Mouse (Mus musculus) kidney, postnatal 0 days (tissue): Measurements from ENCODE around the gene A630023A22Rik. TPM values are rescaled to one million over a fixed set of nuclear protein-coding genes. Genes with fewer than 3 reads are reported as not detected.

Experiments
- ATAC-seq: fragments of 200-750 bp; cut with Nextera tagmentation; replicated peaks from 2 replicates; pipeline ENCODE4 v1.8.0; 2017; ENCODE audit warnings: low read depth, moderate number of reproducible peaks, moderate TSS enrichment, moderate library complexity; ENCODE audit not compliant: low FRiP score
- DNase-seq: peaks from one replicate; pipeline ENCODE4 v3.0.0-alpha.2; 2016; ENCODE audit warnings: low spot score
- H3K27ac ChIP-seq: fragments of 300-500 bp; sonication (generic); 2 replicates; pipeline ENCODE4 v1.5.1; 2014; ENCODE audit warnings: mild to moderate bottlenecking
- H3K27me3 ChIP-seq: fragments of 300-500 bp; sonication (generic); 2 replicates; pipeline ENCODE4 v1.6.1; 2014; ENCODE audit warnings: low read length, mixed read lengths; ENCODE audit not compliant: insufficient read depth
- H3K36me3 ChIP-seq: fragments of 300-500 bp; sonication (generic); 2 replicates; pipeline ENCODE4 v1.6.1; 2014; ENCODE audit warnings: low read length, mixed read lengths; ENCODE audit not compliant: insufficient read depth
- H3K4me1 ChIP-seq: fragments of 300-500 bp; sonication (generic); replicated peaks from 2 replicates; pipeline ENCODE4 v1.6.1; 2014; ENCODE audit warnings: antibody characterized with exemption, low read length, mixed read lengths; ENCODE audit not compliant: insufficient read depth
- H3K4me2 ChIP-seq: fragments of 300-500 bp; sonication (generic); 2 replicates; pipeline ENCODE4 v1.6.1; 2014; ENCODE audit warnings: mild to moderate bottlenecking, low read length, moderate library complexity, mixed read lengths
- H3K4me3 ChIP-seq: fragments of 300-500 bp; sonication (generic); replicated peaks from 2 replicates; pipeline ENCODE4 v1.5.1; 2014; ENCODE audit warnings: low read depth, low read length
- H3K9ac ChIP-seq: fragments of 300-500 bp; sonication (generic); 2 replicates; pipeline ENCODE4 v1.6.1; 2014; ENCODE audit warnings: low read depth, low read length
- H3K9me3 ChIP-seq: fragments of 300-500 bp; sonication (generic); replicated peaks from 2 replicates; pipeline ENCODE4 v1.6.1; 2016; ENCODE audit warnings: low read length, inconsistent platforms, mixed read lengths
- CTCF ChIP-seq: IDR thresholded peaks from 2 replicates; pipeline ENCODE4 v1.5.1; 2016; ENCODE audit warnings: antibody characterized with exemption, low read depth, mild to moderate bottlenecking, moderate library complexity
- WGBS: fragments of 180-500 bp; shearing (Covaris S2); extraction: QIAGEN DNeasy Blood & Tissue Kit; methylation state at CpG from one replicate; pipeline ENCODE4 v1.1.7; 2014; 5-methylcytosine and 5-hydroxymethylcytosine counted together
- polyA plus RNA-seq: library from polyadenylated mRNA; unstranded; fragments of >200 nt; fragmentation: Nextera tagmentation; extraction: Ambion mirVana; gene quantifications from 2 replicates; pipeline ENCODE4 v1.2.1, GENCODE M21; 2015

Gene A630023A22Rik
- polyA plus RNA-seq, 1 experiment from 2014 or later, result not detected

- H3K4me2 ChIP-seq, result no peak within 1 kb of the TSS
- H3K27me3 ChIP-seq, result no peaks in the 10 kb centered on the region
- WGBS, result 87% methylated on average over 3 of the region's 3 CpGs
- no peak for ATAC-seq
- TF ChIP-seq CTCF, result no peak
- H3K27ac ChIP-seq, result no peak within 1 kb of the TSS
- H3K4me1 ChIP-seq, result no peaks in the 10 kb centered on the region
- H3K36me3 ChIP-seq, result no peaks in the 10 kb centered on the region
- H3K9ac ChIP-seq, result no peak within 1 kb of the TSS
- no peak for DNase-seq
- no peaks in the 10 kb centered on the region for H3K9me3 ChIP-seq
- no peak within 1 kb of the TSS for H3K4me3 ChIP-seq
These were observed 87.5 kb downstream of the A630023A22Rik start, which contains the start of gene Gm30083 for GRCm38 (mm10) chr14:34015063-34015462. Gene Gm30083 (minus strand): TSS chr14:34015182.

GRCm38 (mm10) chr14:34002358-34002757 is 100.2 kb downstream of the A630023A22Rik start:
- H3K4me2 ChIP-seq, result no peak overlapping the region
- H3K27me3 ChIP-seq, result no peaks in the 10 kb centered on the region
- H3K4me1 ChIP-seq, result no peaks in the 10 kb centered on the region
- H3K9ac ChIP-seq, result no peak overlapping the region
- no peak overlapping the region for H3K4me3 ChIP-seq
- no peaks in the 10 kb centered on the region for H3K9me3 ChIP-seq
- H3K27ac ChIP-seq, result no peak overlapping the region
- no peaks in the 10 kb centered on the region for H3K36me3 ChIP-seq
- ATAC-seq, result no peak
- DNase-seq, result no peak
- 91% methylated on average over 5 of the region's 5 CpGs for WGBS
- no peak for TF ChIP-seq CTCF

- Histone ChIP-seq H3K4me3 (no peak overlapping the region), H3K9ac (no peak overlapping the region), H3K27ac (no peak overlapping the region), H3K27me3 (no peaks in the 10 kb centered on the region), H3K9me3 (no peaks in the 10 kb centered on the region), H3K4me2 (no peak overlapping the region), H3K4me1 (no peaks in the 10 kb centered on the region), H3K36me3 (no peaks in the 10 kb centered on the region)
- no peak for TF ChIP-seq CTCF
- DNase-seq, result no peak
- no peak for ATAC-seq
These were observed 101.1 kb downstream of the A630023A22Rik start for GRCm38 (mm10) chr14:34001445-34001844.

Other genes starting within 250 kb of the A630023A22Rik start
- gene Gdf10, start 179.2 kb downstream of the A630023A22Rik start, polyA plus RNA-seq, result 2.6 and 3.1 TPM in 2 replicates
- not detected in 2 replicates for gene Gdf2, start 161.7 kb downstream of the A630023A22Rik start, polyA plus RNA-seq
- not detected in 2 replicates for gene Rbp3, start 148.8 kb downstream of the A630023A22Rik start, polyA plus RNA-seq
- gene Zfp488, start 124.0 kb downstream of the A630023A22Rik start, polyA plus RNA-seq, result not detected in 2 replicates
- not detected in 2 replicates for gene Gm30083, start 87.6 kb downstream of the A630023A22Rik start, polyA plus RNA-seq
- not detected in 2 replicates for gene Gm5460, start 86.0 kb downstream of the A630023A22Rik start, polyA plus RNA-seq
- not detected in 2 replicates for gene Antxrl, start 50.0 kb downstream of the A630023A22Rik start, polyA plus RNA-seq
- 1.4 and 2.2 TPM in 2 replicates for gene Anxa8, start 16.8 kb downstream of the A630023A22Rik start, polyA plus RNA-seq
- gene Npy4r, start 49.7 kb upstream of the A630023A22Rik start, polyA plus RNA-seq, result 0.09 and 0.19 TPM in 2 replicates
- gene Gprin2, start 98.9 kb upstream of the A630023A22Rik start, polyA plus RNA-seq, result 0.62 and 0.79 TPM in 2 replicates
- 0.76 and 0.80 TPM in 2 replicates for gene Syt15, start 116.8 kb upstream of the A630023A22Rik start, polyA plus RNA-seq
- gene Shld2, start 207.7 kb upstream of the A630023A22Rik start, polyA plus RNA-seq, result 11.5 and 11.8 TPM in 2 replicates
- 160 and 161 TPM in 2 replicates for gene Glud1, start 208.0 kb upstream of the A630023A22Rik start, polyA plus RNA-seq